Comparison of ENCODE assay signal across 9 mouse cellular contexts in genomic region chr5:148662281-148662741, GRCm38 (mm10).
A peak's percentile ranks its signal among the peaks of the same experiment; 100 is the strongest.
DNase-seq lines count a peak whose midpoint lies in the region; ATAC-seq and TF ChIP-seq lines count a peak whose summit lies in the region.
"Had no signal": no experiment of that assay in that cellular context is flagged by ENCODE, and none has a peak within 500 bp of the region (broad histone marks: within the 10 kb centered on the region; RNA-seq: fewer than 3 reads in every experiment).

No protein-coding gene starts in this region.

- no peak for ATAC-seq in midbrain, embryonic 14.5 days (ENCODE audit: low FRiP score, low TSS enrichment)
- ATAC-seq in stomach, postnatal 0 days (ENCODE audit: low FRiP score, low TSS enrichment): no peak
- no peak for ATAC-seq in inflammation-experienced regulatory T-cells, adult 6 months

- no peaks in the 10 kb centered on the region for H3K36me3 ChIP-seq in midbrain, embryonic 14.5 days (ENCODE audit: control insufficient read depth, insufficient read depth, low read length)
- H3K36me3 ChIP-seq in midbrain, embryonic 10.5 days: no peaks in the 10 kb centered on the region
- H3K36me3 ChIP-seq in stomach, postnatal 0 days (ENCODE audit: control insufficient read depth, insufficient read depth, low read length): no peaks in the 10 kb centered on the region
- H3K36me3 ChIP-seq in heart, adult 2 months (ENCODE audit: control insufficient read depth, insufficient read depth, low read length): no peaks in the 10 kb centered on the region
- H3K36me3 ChIP-seq: limb, embryonic 12.5 days had no signal

- WGBS in midbrain, embryonic 14.5 days: 67% methylated on average over 15 of the region's 15 CpGs
- 84% methylated on average over 15 of the region's 15 CpGs for WGBS in midbrain, embryonic 10.5 days
- 39% methylated on average over 15 of the region's 15 CpGs for WGBS in stomach, postnatal 0 days
- 75% methylated on average over 15 of the region's 15 CpGs for WGBS in heart, adult 2 months

- intact Hi-C loops in gastrocnemius, adult 2 months (cut with DNase I): no loop called here
- intact Hi-C loops in heart, adult 2 months (cut with DNase I): no loop called here

- DNase-seq in midbrain, embryonic 14.5 days: peak; percentile 60
- DNase-seq in midbrain, embryonic 10.5 days (ENCODE audit: low spot score): no peak
- DNase-seq in gastrocnemius, adult 2 months: peak; percentile 77
- DNase-seq in left cerebral cortex, adult 8-10 months (ENCODE audit: low spot score in 2 of 2): peak; percentile 12 to 29
- no peak for DNase-seq in stomach, postnatal 0 days (ENCODE audit: low spot score)
- DNase-seq in heart, adult 2 months: no peak
- no peak for DNase-seq in heart, adult 8-10 months (ENCODE audit: low spot score)

- H3K4me3 ChIP-seq in midbrain, embryonic 14.5 days (replicated peaks; ENCODE audit: low read depth, low read length): no peak overlapping the region
- no peak overlapping the region for H3K4me3 ChIP-seq in midbrain, embryonic 10.5 days
- peak overlapping the region; percentile 60 for H3K4me3 ChIP-seq in gastrocnemius, adult 2 months
- H3K4me3 ChIP-seq in stomach, postnatal 0 days (ENCODE audit: low read depth, low read length): no peak overlapping the region
- no peak overlapping the region for H3K4me3 ChIP-seq in heart, adult 2 months
- H3K4me3 ChIP-seq: limb, embryonic 12.5 days had no signal

- H3K27ac ChIP-seq in midbrain, embryonic 14.5 days (replicated peaks; ENCODE audit: low read depth, low read length): peak overlapping the region; percentile 45
- no peak overlapping the region for H3K27ac ChIP-seq in midbrain, embryonic 10.5 days (replicated peaks)
- peak overlapping the region; percentile 69 for H3K27ac ChIP-seq in gastrocnemius, adult 2 months
- no peak overlapping the region; the same call in 1 of the 2 replicates for H3K27ac ChIP-seq in stomach, postnatal 0 days (replicated peaks)
- H3K27ac ChIP-seq in heart, adult 2 months: no peak overlapping the region
- H3K27ac ChIP-seq: limb, embryonic 12.5 days had no signal

- no peaks in the 10 kb centered on the region for H3K79me2 ChIP-seq in heart, adult 2 months (replicated peaks; ENCODE audit: control insufficient read depth, insufficient read depth, low read length)

- 0 out of 2 replicates have a peak, but pooled peaks cover 4% of the 10 kb centered on the region for H3K9me3 ChIP-seq in midbrain, embryonic 14.5 days (ENCODE audit: control insufficient read depth, low read length)
- peaks cover 9% of the 10 kb centered on the region for H3K9me3 ChIP-seq in midbrain, embryonic 10.5 days (replicated peaks)
- H3K9me3 ChIP-seq in stomach, postnatal 0 days (ENCODE audit: control insufficient read depth, low read length): no peaks in the 10 kb centered on the region

- no peak for TF ChIP-seq CTCF in gastrocnemius, adult 2 months (IDR thresholded peaks at IDR 0.05)
- no peak for TF ChIP-seq CTCF in stomach, postnatal 0 days (IDR thresholded peaks at IDR 0.05; ENCODE audit: low read depth)
- TF ChIP-seq CTCF in heart, adult 2 months (IDR thresholded peaks at IDR 0.05): no peak

- H3K4me1 ChIP-seq in midbrain, embryonic 14.5 days (ENCODE audit: control insufficient read depth, insufficient read depth, low read length): no peaks in the 10 kb centered on the region
- H3K4me1 ChIP-seq in midbrain, embryonic 10.5 days: no peaks in the 10 kb centered on the region
- no peaks in the 10 kb centered on the region; the same call in 1 of the 2 replicates for H3K4me1 ChIP-seq in stomach, postnatal 0 days (replicated peaks; ENCODE audit: control insufficient read depth, insufficient read depth)
- no peaks in the 10 kb centered on the region for H3K4me1 ChIP-seq in heart, adult 2 months (ENCODE audit: control insufficient read depth, insufficient read depth, low read length)

- no peaks in the 10 kb centered on the region for H3K27me3 ChIP-seq in midbrain, embryonic 14.5 days (ENCODE audit: control insufficient read depth, insufficient read depth, low read length)
- H3K27me3 ChIP-seq in midbrain, embryonic 10.5 days (ENCODE audit: low read depth, poor library complexity, severe bottlenecking): no peaks in the 10 kb centered on the region
- no peaks in the 10 kb centered on the region for H3K27me3 ChIP-seq in stomach, postnatal 0 days (ENCODE audit: control insufficient read depth, insufficient read depth, low read length)
- no peaks in the 10 kb centered on the region for H3K27me3 ChIP-seq in heart, adult 2 months (ENCODE audit: control insufficient read depth, insufficient read depth, low read length)
- H3K27me3 ChIP-seq: limb, embryonic 12.5 days had no signal

- H3K4me2 ChIP-seq in midbrain, embryonic 14.5 days (ENCODE audit: low read length): no peak overlapping the region
- peak overlapping the region; percentile 15 for H3K4me2 ChIP-seq in stomach, postnatal 0 days (replicated peaks; ENCODE audit: low read depth)
- H3K4me2 ChIP-seq: limb, embryonic 12.5 days had no signal

- no peak for TF ChIP-seq POLR2A in heart, adult 2 months (IDR thresholded peaks at IDR 0.05; ENCODE audit: insufficient read depth, low read depth, low read length)

- H3K9ac ChIP-seq in midbrain, embryonic 14.5 days (replicated peaks; ENCODE audit: low read length): no peak overlapping the region
- no peak overlapping the region for H3K9ac ChIP-seq in stomach, postnatal 0 days (ENCODE audit: low read length)
- no peak overlapping the region for H3K9ac ChIP-seq in heart, adult 2 months (ENCODE audit: low read depth, low read length)
- H3K9ac ChIP-seq: limb, embryonic 12.5 days had no signal

- TF ChIP-seq EP300 in stomach, postnatal 0 days (optimal IDR thresholded peaks at IDR 0.05): no peak
- TF ChIP-seq EP300 in heart, adult 2 months (IDR thresholded peaks at IDR 0.05; ENCODE audit: insufficient read depth, low read depth, low read length): no peak

Comparison
In these comparisons a context has a peak if more than half of its experiments do, and no peak if none do; other contexts are left out.
1. DNase-seq: peak in midbrain, embryonic 14.5 days (single experiment), gastrocnemius, adult 2 months (single experiment) and left cerebral cortex, adult 8-10 months (2 of 2); none in midbrain, embryonic 10.5 days (single experiment), stomach, postnatal 0 days (single experiment), heart, adult 2 months (0 of 2) and heart, adult 8-10 months (single experiment).
2. H3K27ac ChIP-seq: peak in midbrain, embryonic 14.5 days (single experiment) and gastrocnemius, adult 2 months (single experiment); none in midbrain, embryonic 10.5 days (single experiment), stomach, postnatal 0 days (single experiment) and heart, adult 2 months (single experiment).